Mouse (Mus musculus) hindbrain, embryonic 11.5 days (tissue): ENCODE data around the gene Ttc17. TPM values are rescaled to one million over a fixed set of nuclear protein-coding genes. Genes with fewer than 3 reads are reported as not detected.
A peak's percentile ranks its signal among the peaks of the same experiment; 100 is the strongest.

Experiments used
- ATAC-seq: fragments of 200-750 bp; cut with Nextera tagmentation; 2 replicates; pipeline ENCODE4 v1.8.0; 2017; ENCODE audit warnings: mild to moderate bottlenecking, moderate TSS enrichment, moderate library complexity; ENCODE audit not compliant: low FRiP score
- DNase-seq: peaks from one replicate; pipeline ENCODE4 v3.0.0-alpha.2; 2015; ENCODE audit warnings: low spot score
- H3K27ac ChIP-seq: fragments of 300-500 bp; sonication (generic); 2 replicates; pipeline ENCODE4 v1.5.1; 2014; ENCODE audit warnings: mild to moderate bottlenecking, low read depth, low read length
- H3K27me3 ChIP-seq: fragments of 300-500 bp; sonication (generic); 2 replicates; pipeline ENCODE4 v1.6.1; 2014; ENCODE audit warnings: mild to moderate bottlenecking, low read length, moderate library complexity, mixed read lengths; ENCODE audit not compliant: control insufficient read depth, insufficient read depth
- H3K36me3 ChIP-seq: fragments of 300-500 bp; sonication (generic); 2 replicates; pipeline ENCODE4 v1.6.1; 2014; ENCODE audit warnings: mild to moderate bottlenecking, low read length, moderate library complexity, mixed read lengths; ENCODE audit not compliant: control insufficient read depth, insufficient read depth
- H3K4me1 ChIP-seq: fragments of 300-500 bp; sonication (generic); replicated peaks from 2 replicates; pipeline ENCODE4 v1.6.1; 2014; ENCODE audit warnings: low read length, mixed read lengths; ENCODE audit not compliant: control insufficient read depth, insufficient read depth
- H3K4me2 ChIP-seq: fragments of 300-500 bp; sonication (generic); replicated peaks from 2 replicates; pipeline ENCODE4 v1.6.1; 2014; ENCODE audit warnings: mild to moderate bottlenecking, low read depth, low read length
- H3K4me3 ChIP-seq: fragments of 300-500 bp; sonication (generic); 2 replicates; pipeline ENCODE4 v1.5.1; 2014; ENCODE audit warnings: low read depth, low read length
- H3K9ac ChIP-seq: fragments of 300-500 bp; sonication (generic); 2 replicates; pipeline ENCODE4 v1.6.1; 2014; ENCODE audit warnings: low read depth, low read length
- H3K9me3 ChIP-seq: fragments of 300-500 bp; sonication (generic); 2 replicates; pipeline ENCODE4 v1.6.1; 2016; ENCODE audit warnings: low read length; ENCODE audit not compliant: control insufficient read depth
- WGBS: fragments of 180-500 bp; shearing (Covaris S2); extraction: QIAGEN DNeasy Blood & Tissue Kit; methylation state at CpG from one replicate; pipeline ENCODE4 v1.1.7; 2014; 5-methylcytosine and 5-hydroxymethylcytosine counted together
- polyA plus RNA-seq: library from polyadenylated mRNA; unstranded; fragments of >200 nt; fragmentation: Nextera tagmentation; extraction: Ambion mirVana; gene quantifications from 2 replicates; pipeline ENCODE4 v1.2.1, GENCODE M21; 2014

The Ttc17 gene
- polyA plus RNA-seq, 1 experiment from 2014 or later: 16.3 TPM

- no peak for ATAC-seq
- peaks cover 4% of the 10 kb centered on the region; the same call in 1 of the 2 replicates for H3K27me3 ChIP-seq
- no peak overlapping the region for H3K4me2 ChIP-seq
- DNase-seq: no peak
- no peak overlapping the region for H3K4me3 ChIP-seq
- WGBS: 95% methylated on average over 3 of the region's 3 CpGs
- H3K36me3 ChIP-seq: no peaks in the 10 kb centered on the region
- H3K9ac ChIP-seq: no peak overlapping the region
- H3K9me3 ChIP-seq: no peaks in the 10 kb centered on the region
- H3K27ac ChIP-seq: no peak overlapping the region
- H3K4me1 ChIP-seq: no peaks in the 10 kb centered on the region; the same call in 1 of the 2 replicates
Measured at GRCm38 (mm10) chr2:94275658-94276057, 130.8 kb downstream of the Ttc17 start.

- Histone ChIP-seq H3K9ac (peak overlapping the region; percentile 77), H3K36me3 (no peaks in the 10 kb centered on the region), H3K27ac (no peak overlapping the region), H3K9me3 (no peaks in the 10 kb centered on the region), H3K27me3 (peaks cover 4% of the 10 kb centered on the region; the same call in 1 of the 2 replicates), H3K4me2 (peak overlapping the region; percentile 96), H3K4me1 (no peaks in the 10 kb centered on the region; the same call in 1 of the 2 replicates), H3K4me3 (peak overlapping the region; percentile 51)
- DNase-seq (peak; percentile 75), ATAC-seq (peak; percentile 91)
- under 1% methylated on average over 61 of the region's 72 CpGs for WGBS
Measured at GRCm38 (mm10) chr2:94273154-94274021, 133.1 kb downstream of the Ttc17 start.

- peaks cover 4% of the 10 kb centered on the region; the same call in 1 of the 2 replicates for H3K27me3 ChIP-seq
Measured at GRCm38 (mm10) chr2:94271176-94271575, 135.3 kb downstream of the Ttc17 start.

GRCm38 (mm10) chr2:94268835-94269234 lies 137.7 kb downstream of the Ttc17 start:
- Histone ChIP-seq H3K4me2 (no peak overlapping the region), H3K36me3 (no peaks in the 10 kb centered on the region), H3K27me3 (no peaks in the 10 kb centered on the region), H3K27ac (no peak overlapping the region), H3K9ac (no peak overlapping the region), H3K9me3 (no peaks in the 10 kb centered on the region), H3K4me3 (no peak overlapping the region), H3K4me1 (no peaks in the 10 kb centered on the region; the same call in 1 of the 2 replicates)
- WGBS: 91% methylated on average over 8 of the region's 8 CpGs
- no peak for DNase-seq
- ATAC-seq: no peak

More at GRCm38 (mm10) chr2:94271176-94271575, 135.3 kb downstream of the Ttc17 start:
- H3K9me3 ChIP-seq: no peaks in the 10 kb centered on the region
- WGBS: 89% methylated on average over 10 of the region's 10 CpGs
- H3K9ac ChIP-seq: no peak overlapping the region
- DNase-seq: no peak
- ATAC-seq: no peak
- no peaks in the 10 kb centered on the region; the same call in 1 of the 2 replicates for H3K4me1 ChIP-seq
- H3K27ac ChIP-seq: no peak overlapping the region
- H3K4me2 ChIP-seq: no peak overlapping the region
- H3K4me3 ChIP-seq: no peak overlapping the region
- no peaks in the 10 kb centered on the region for H3K36me3 ChIP-seq

GRCm38 (mm10) chr2:94267213-94267850 lies 139.2 kb downstream of the Ttc17 start:
- Histone ChIP-seq H3K4me2 (no peak overlapping the region), H3K27me3 (no peaks in the 10 kb centered on the region), H3K9ac (no peak overlapping the region), H3K9me3 (no peaks in the 10 kb centered on the region), H3K36me3 (no peaks in the 10 kb centered on the region), H3K27ac (no peak overlapping the region), H3K4me3 (no peak overlapping the region), H3K4me1 (no peaks in the 10 kb centered on the region)
- 24% methylated on average over 4 of the region's 4 CpGs for WGBS
- DNase-seq: no peak
- no peak for ATAC-seq

- H3K36me3 ChIP-seq: no peaks in the 10 kb centered on the region
- no peaks in the 10 kb centered on the region for H3K4me1 ChIP-seq
- no peaks in the 10 kb centered on the region for H3K27me3 ChIP-seq
- H3K9ac ChIP-seq: no peak overlapping the region
- H3K9me3 ChIP-seq: no peaks in the 10 kb centered on the region
- DNase-seq (no peak), ATAC-seq (no peak)
- H3K4me3 ChIP-seq: no peak overlapping the region
- no peak overlapping the region for H3K27ac ChIP-seq
- no peak overlapping the region for H3K4me2 ChIP-seq
- 19% methylated on average over 7 of the region's 7 CpGs for WGBS
Measured at GRCm38 (mm10) chr2:94266381-94267160, 139.9 kb downstream of the Ttc17 start.

GRCm38 (mm10) chr2:94265221-94266191 lies 141.0 kb downstream of the Ttc17 start:
- Histone ChIP-seq H3K4me3 (peak overlapping the region; percentile 31), H3K27ac (peak overlapping the region; percentile 58; the same call in 1 of the 2 replicates), H3K27me3 (no peaks in the 10 kb centered on the region), H3K9ac (no peak overlapping the region; the same call in 1 of the 2 replicates), H3K4me2 (peak overlapping the region; percentile 50), H3K9me3 (no peaks in the 10 kb centered on the region), H3K36me3 (no peaks in the 10 kb centered on the region), H3K4me1 (no peaks in the 10 kb centered on the region)
- ATAC-seq: peak; percentile 80
- DNase-seq: peak; percentile 68
- 3% methylated on average over 16 of the region's 16 CpGs for WGBS
